Mouse (Mus musculus) kidney, postnatal 10 days (tissue): ENCODE measurements at regions not wholly inside any gene's neighbourhood (a gene's known extent, or its start where the extent isn't known, plus 50 kb on each side); places are given as distances from the start of the nearest gene placed in this dataset.
A peak's percentile ranks its signal among the peaks of the same experiment; 100 is the strongest.

Experiments used
- DNase-seq: peaks from one replicate; pipeline ENCODE4 v3.0.0; 2021; ENCODE audit warnings: mixed read lengths

DNA sequence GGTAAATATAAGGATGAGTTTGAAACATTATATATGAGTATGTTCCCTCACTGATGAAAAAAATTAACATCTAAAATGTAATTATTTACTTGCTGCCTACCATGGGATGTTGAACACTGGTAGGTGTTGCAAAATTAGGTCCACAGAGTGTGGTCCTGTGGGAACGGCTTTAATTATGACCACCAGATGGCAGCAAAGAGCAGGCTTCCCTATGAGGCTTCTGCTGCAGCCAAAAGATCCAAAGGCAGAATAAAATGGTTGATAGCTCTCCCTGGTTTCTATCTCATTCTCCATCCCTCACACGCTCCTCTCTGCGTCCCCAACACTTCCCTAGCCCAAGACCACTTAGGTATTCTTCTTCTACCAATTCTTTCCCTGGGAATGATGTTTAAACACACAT, 54.6 kb upstream of the Cit start:
- peak; percentile 80 for DNase-seq
